Comparison of ENCODE assay signal across 8 mouse cellular contexts in genomic region chr6:90763295-90763694, GRCm38 (mm10).
DNase-seq lines count a peak whose midpoint lies in the region; ATAC-seq and TF ChIP-seq lines count a peak whose summit lies in the region.

No protein-coding gene starts in this region.

- TF ChIP-seq CTCF in midbrain, postnatal 0 days (IDR thresholded peaks at IDR 0.05) = no peak

- H3K4me3 ChIP-seq in heart, embryonic 10.5 days = no peak overlapping the region
- H3K4me3 ChIP-seq in midbrain, embryonic 13.5 days (replicated peaks) = no peak overlapping the region
- H3K4me3 ChIP-seq in midbrain, postnatal 0 days (ENCODE audit: low read depth, low read length) = no peak overlapping the region
- no peak overlapping the region for H3K4me3 ChIP-seq in kidney, embryonic 14.5 days (ENCODE audit: low read length)

- no peak overlapping the region for H3K4me2 ChIP-seq in midbrain, embryonic 13.5 days (replicated peaks)
- H3K4me2 ChIP-seq in midbrain, postnatal 0 days (ENCODE audit: low read depth, low read length, poor library complexity, severe bottlenecking) = no peak overlapping the region
- no peak overlapping the region for H3K4me2 ChIP-seq in kidney, embryonic 14.5 days (replicated peaks; ENCODE audit: low read depth, low read length)

- no peaks in the 10 kb centered on the region for H3K27me3 ChIP-seq in heart, embryonic 10.5 days (ENCODE audit: insufficient read depth, poor library complexity, severe bottlenecking)
- no peaks in the 10 kb centered on the region for H3K27me3 ChIP-seq in midbrain, embryonic 13.5 days
- H3K27me3 ChIP-seq in midbrain, postnatal 0 days (ENCODE audit: insufficient read depth, low read length) = no peaks in the 10 kb centered on the region
- H3K27me3 ChIP-seq in kidney, embryonic 14.5 days (ENCODE audit: control insufficient read depth, insufficient read depth, low read length) = no peaks in the 10 kb centered on the region
- no peaks in the 10 kb centered on the region for H3K27me3 ChIP-seq in splenic B cell, adult 2 months (ENCODE audit: control insufficient read depth, insufficient read depth, low read length, poor library complexity, severe bottlenecking)

- no peaks in the 10 kb centered on the region for H3K9me3 ChIP-seq in heart, embryonic 10.5 days
- H3K9me3 ChIP-seq in midbrain, embryonic 13.5 days = no peaks in the 10 kb centered on the region
- no peaks in the 10 kb centered on the region for H3K9me3 ChIP-seq in midbrain, postnatal 0 days (ENCODE audit: low read length)
- H3K9me3 ChIP-seq in kidney, embryonic 14.5 days (ENCODE audit: control insufficient read depth, low read length) = no peaks in the 10 kb centered on the region

- 82% methylated on average over 4 of the region's 4 CpGs for WGBS in heart, embryonic 10.5 days
- 75% methylated on average over 4 of the region's 4 CpGs for WGBS in midbrain, embryonic 13.5 days
- WGBS in midbrain, postnatal 0 days = 71% methylated on average over 4 of the region's 4 CpGs
- WGBS in kidney, embryonic 14.5 days = 57% methylated on average over 4 of the region's 4 CpGs

- peak overlapping the region; percentile 52; the same call in 1 of the 2 replicates for H3K27ac ChIP-seq in heart, embryonic 10.5 days
- 0 out of 2 replicates have a peak overlapping the region, but pooled peaks have one; percentile 21 for H3K27ac ChIP-seq in midbrain, embryonic 13.5 days
- H3K27ac ChIP-seq in midbrain, postnatal 0 days (ENCODE audit: low read depth, low read length) = no peak overlapping the region
- H3K27ac ChIP-seq in kidney, embryonic 14.5 days (ENCODE audit: low read depth, low read length) = no peak overlapping the region

- peak overlapping the region; percentile 34; the same call in 1 of the 2 replicates for H3K9ac ChIP-seq in midbrain, embryonic 13.5 days (replicated peaks)
- no peak overlapping the region for H3K9ac ChIP-seq in midbrain, postnatal 0 days (replicated peaks; ENCODE audit: low read length, poor library complexity, severe bottlenecking)
- H3K9ac ChIP-seq in kidney, embryonic 14.5 days (ENCODE audit: low read depth, low read length) = peak overlapping the region; percentile 18; the same call in 1 of the 2 replicates

- ATAC-seq in midbrain, embryonic 13.5 days = no peak
- ATAC-seq in midbrain, postnatal 0 days (ENCODE audit: low FRiP score) = no peak
- no peak for ATAC-seq in kidney, embryonic 14.5 days (ENCODE audit: low FRiP score, low TSS enrichment)

- no peaks in the 10 kb centered on the region for H3K36me3 ChIP-seq in heart, embryonic 10.5 days
- peaks cover 10% of the 10 kb centered on the region; the same call in 1 of the 2 replicates for H3K36me3 ChIP-seq in midbrain, embryonic 13.5 days
- H3K36me3 ChIP-seq in midbrain, postnatal 0 days (ENCODE audit: insufficient read depth, low read length) = peaks cover 3% of the 10 kb centered on the region; the same call in 1 of the 2 replicates
- H3K36me3 ChIP-seq in kidney, embryonic 14.5 days (ENCODE audit: control insufficient read depth, insufficient read depth, low read length) = no peaks in the 10 kb centered on the region
- H3K36me3 ChIP-seq in splenic B cell, adult 2 months (ENCODE audit: control insufficient read depth, insufficient read depth, low read length, poor library complexity, severe bottlenecking) = no peaks in the 10 kb centered on the region; the same call in none of the 2 replicates

- H3K4me1 ChIP-seq in heart, embryonic 10.5 days = peaks cover 51% of the 10 kb centered on the region
- peaks cover 58% of the 10 kb centered on the region for H3K4me1 ChIP-seq in midbrain, embryonic 13.5 days (replicated peaks)
- peaks cover 7% of the 10 kb centered on the region; the same call in 1 of the 2 replicates for H3K4me1 ChIP-seq in midbrain, postnatal 0 days (ENCODE audit: insufficient read depth, low read length)
- peaks cover 11% of the 10 kb centered on the region; the same call in 1 of the 2 replicates for H3K4me1 ChIP-seq in kidney, embryonic 14.5 days (ENCODE audit: control insufficient read depth, insufficient read depth, low read length)

- no peak for DNase-seq in heart, embryonic 10.5 days (ENCODE audit: low spot score)
- no peak for DNase-seq in heart, adult 11 months
- DNase-seq in midbrain, postnatal 0 days (ENCODE audit: low spot score) = no peak
- DNase-seq in splenic B cell, adult 2 months (ENCODE audit: low read depth, low spot score) = peak; percentile 45
- no peak for DNase-seq in thymus, postnatal 25 days
- DNase-seq in cerebellum, adult 8-10 months = no peak

Comparison
In these comparisons a context has a peak if more than half of its experiments do, and no peak if none do; other contexts are left out.
1. H3K27ac ChIP-seq: peak in heart, embryonic 10.5 days (single experiment) and midbrain, embryonic 13.5 days (single experiment); none in midbrain, postnatal 0 days (single experiment) and kidney, embryonic 14.5 days (single experiment).